Mouse (Mus musculus): ENCODE measurements around the gene Mical3.

The Mical3 gene

GRCm38 (mm10) chr6:121145906-121146305 is 15.1 kb upstream of the Mical3 start:
- DNase-seq (ENCODE audit: low spot score) = no peak

GRCm38 (mm10) chr6:121145010-121145604 is 14.3 kb upstream of the Mical3 start:
- DNase-seq (ENCODE audit: low spot score) = no peak

- peak; percentile 84 for DNase-seq (ENCODE audit: low spot score)
These were observed 13.3 kb upstream of the Mical3 start for GRCm38 (mm10) chr6:121144066-121144465.

GRCm38 (mm10) chr6:121143439-121143838 is 12.6 kb upstream of the Mical3 start:
- DNase-seq (ENCODE audit: low spot score) = no peak

- no peak for DNase-seq (ENCODE audit: low spot score)
These were observed 11.5 kb upstream of the Mical3 start for GRCm38 (mm10) chr6:121142298-121142697.

GRCm38 (mm10) chr6:121139271-121139670 is 8.5 kb upstream of the Mical3 start:
- DNase-seq (ENCODE audit: low spot score) = no peak

- DNase-seq (ENCODE audit: low spot score) = no peak
These were observed 7.7 kb upstream of the Mical3 start for GRCm38 (mm10) chr6:121138338-121139040.

GRCm38 (mm10) chr6:121137222-121137621 is 6.4 kb upstream of the Mical3 start:
- no peak for DNase-seq (ENCODE audit: low spot score)

GRCm38 (mm10) chr6:121134884-121135283 is 4.1 kb upstream of the Mical3 start:
- no peak for DNase-seq (ENCODE audit: low spot score)

GRCm38 (mm10) chr6:121134249-121134648 is 3.5 kb upstream of the Mical3 start:
- DNase-seq (ENCODE audit: low spot score) = no peak

- peak; percentile 80 for DNase-seq (ENCODE audit: low spot score)
These were observed 627 bp downstream of the Mical3 start for GRCm38 (mm10) chr6:121130039-121130705.

GRCm38 (mm10) chr6:121129506-121129905 is 1.3 kb downstream of the Mical3 start:
- DNase-seq (ENCODE audit: low spot score) = no peak

- DNase-seq (ENCODE audit: low spot score) = no peak
These were observed 2.1 kb downstream of the Mical3 start for GRCm38 (mm10) chr6:121128736-121129135.

- DNase-seq (ENCODE audit: low spot score) = no peak
These were observed 3.1 kb downstream of the Mical3 start for GRCm38 (mm10) chr6:121127726-121128125.

GRCm38 (mm10) chr6:121126202-121126601 is 4.6 kb downstream of the Mical3 start:
- no peak for DNase-seq (ENCODE audit: low spot score)

GRCm38 (mm10) chr6:121122739-121123241 is 8.0 kb downstream of the Mical3 start:
- DNase-seq (ENCODE audit: low spot score) = no peak

- DNase-seq (ENCODE audit: low spot score) = no peak
These were observed 10.0 kb downstream of the Mical3 start for GRCm38 (mm10) chr6:121120776-121121175.

- no peak for DNase-seq (ENCODE audit: low spot score)
These were observed 12.6 kb downstream of the Mical3 start for GRCm38 (mm10) chr6:121117971-121118755.

GRCm38 (mm10) chr6:121117142-121117541 is 13.7 kb downstream of the Mical3 start:
- DNase-seq (ENCODE audit: low spot score) = no peak

GRCm38 (mm10) chr6:121116434-121116833 is 14.4 kb downstream of the Mical3 start:
- DNase-seq (ENCODE audit: low spot score) = no peak

GRCm38 (mm10) chr6:121111448-121112055 is 19.2 kb downstream of the Mical3 start:
- no peak for DNase-seq (ENCODE audit: low spot score)
